Mouse (Mus musculus) T-cell, adult 2 months (primary cell): ENCODE measurements around the gene Gm10134.
A peak's percentile ranks its signal among the peaks of the same experiment; 100 is the strongest.
"Not testable (repeated sequence)": the region's sequence is repeated elsewhere in the genome, so short reads cannot be mapped to it uniquely, and the experiment has no call there.

Experiments
- DNase-seq: peaks from one replicate; pipeline ENCODE4 v3.0.0; 2022; ENCODE audit warnings: low spot score

Gene Gm10134

GRCm38 (mm10) chr2:28504676-28505075 is 1.2 kb upstream of the Gm10134 start:
- DNase-seq = no peak

GRCm38 (mm10) chr2:28506291-28506690 is 396 bp downstream of the Gm10134 start:
- no peak for DNase-seq

GRCm38 (mm10) chr2:28511600-28511999 is 5.7 kb downstream of the Gm10134 start:
- DNase-seq = not testable (repeated sequence)

GRCm38 (mm10) chr2:28512798-28513401 is 7.0 kb downstream of the Gm10134 start, which contains the start of gene Ralgds:
Ralgds (plus strand) TSS chr2:28513125.
- peak; percentile 31 for DNase-seq

- no peak for DNase-seq
Measured at GRCm38 (mm10) chr2:28513431-28514370, 7.8 kb downstream of the Gm10134 start.

- DNase-seq = peak; percentile 91
Measured at GRCm38 (mm10) chr2:28514489-28514888, 8.6 kb downstream of the Gm10134 start.

GRCm38 (mm10) chr2:28517206-28517909 is 11.5 kb downstream of the Gm10134 start:
- peak; percentile 87 for DNase-seq

- DNase-seq = peak; percentile 80
Measured at GRCm38 (mm10) chr2:28518231-28518630, 12.3 kb downstream of the Gm10134 start.

GRCm38 (mm10) chr2:28520581-28520980 is 14.7 kb downstream of the Gm10134 start:
- no peak for DNase-seq

- DNase-seq = no peak
Measured at GRCm38 (mm10) chr2:28521571-28522151, 15.8 kb downstream of the Gm10134 start.

GRCm38 (mm10) chr2:28522166-28522565 is 16.3 kb downstream of the Gm10134 start:
- DNase-seq = no peak

GRCm38 (mm10) chr2:28523643-28524117 is 17.8 kb downstream of the Gm10134 start:
- DNase-seq = peak; percentile 28

GRCm38 (mm10) chr2:28524406-28524805 is 18.5 kb downstream of the Gm10134 start:
- no peak for DNase-seq

GRCm38 (mm10) chr2:28525219-28525942 is 19.5 kb downstream of the Gm10134 start:
- DNase-seq = peak; percentile 54

- DNase-seq = peak; percentile 56
Measured at GRCm38 (mm10) chr2:28525943-28526876, 20.3 kb downstream of the Gm10134 start.

GRCm38 (mm10) chr2:28527436-28528353 is 21.8 kb downstream of the Gm10134 start:
- no peak for DNase-seq

- no peak for DNase-seq
Measured at GRCm38 (mm10) chr2:28528354-28528730, 22.4 kb downstream of the Gm10134 start.

GRCm38 (mm10) chr2:28529856-28530255 is 24.0 kb downstream of the Gm10134 start:
- no peak for DNase-seq

GRCm38 (mm10) chr2:28530311-28530710 is 24.4 kb downstream of the Gm10134 start:
- DNase-seq = no peak
